Mouse (Mus musculus) R1 (cell line): ENCODE measurements around the gene Disp2.

Experiments used
- DNase-seq: peaks from one replicate; pipeline ENCODE4 v3.0.0-alpha.2; 2018; ENCODE audit warnings: low read depth, low spot score

Disp2 gene

DNA sequence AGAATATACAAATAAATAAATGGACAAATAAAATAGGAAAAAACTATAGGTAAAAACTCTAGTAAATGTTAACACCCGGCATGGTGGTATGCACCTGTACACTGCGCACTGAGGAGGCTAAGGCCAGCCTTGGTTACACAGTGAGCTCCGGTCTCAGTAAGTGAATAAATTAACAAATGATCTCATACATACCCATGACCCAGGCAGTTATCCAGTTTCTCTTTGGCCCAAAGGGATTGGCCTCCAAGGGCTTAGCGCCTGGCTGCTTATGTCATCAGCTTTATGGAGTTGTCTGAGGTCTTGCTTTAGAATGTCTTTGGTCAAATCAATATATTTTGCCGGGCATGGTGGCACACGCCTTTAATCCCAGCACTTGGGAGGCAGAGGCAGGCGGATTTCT lies 4.1 kb downstream of the Disp2 start:
- no peak for DNase-seq

- DNase-seq: no peak
These were observed 7.0 kb downstream of the Disp2 start for GRCm38 (mm10) chr2:118786525-118786924.

GRCm38 (mm10) chr2:118789501-118789900 lies 10.0 kb downstream of the Disp2 start:
- DNase-seq: no peak

DNA sequence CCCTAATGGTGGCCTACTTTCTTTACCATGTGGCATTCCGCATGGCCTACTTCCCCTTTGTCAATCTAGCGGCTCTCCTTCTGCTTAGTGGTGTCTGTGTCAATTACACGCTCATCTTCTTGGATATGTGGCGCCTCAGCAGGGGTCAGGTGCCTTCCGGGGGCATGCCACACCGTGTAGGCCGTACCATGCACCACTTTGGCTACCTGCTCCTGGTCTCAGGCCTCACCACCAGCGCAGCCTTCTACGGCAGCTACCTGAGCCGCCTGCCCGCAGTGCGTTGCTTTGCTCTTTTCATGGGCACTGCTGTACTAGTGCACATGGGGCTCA lies 10.7 kb downstream of the Disp2 start:
- no peak for DNase-seq

DNA sequence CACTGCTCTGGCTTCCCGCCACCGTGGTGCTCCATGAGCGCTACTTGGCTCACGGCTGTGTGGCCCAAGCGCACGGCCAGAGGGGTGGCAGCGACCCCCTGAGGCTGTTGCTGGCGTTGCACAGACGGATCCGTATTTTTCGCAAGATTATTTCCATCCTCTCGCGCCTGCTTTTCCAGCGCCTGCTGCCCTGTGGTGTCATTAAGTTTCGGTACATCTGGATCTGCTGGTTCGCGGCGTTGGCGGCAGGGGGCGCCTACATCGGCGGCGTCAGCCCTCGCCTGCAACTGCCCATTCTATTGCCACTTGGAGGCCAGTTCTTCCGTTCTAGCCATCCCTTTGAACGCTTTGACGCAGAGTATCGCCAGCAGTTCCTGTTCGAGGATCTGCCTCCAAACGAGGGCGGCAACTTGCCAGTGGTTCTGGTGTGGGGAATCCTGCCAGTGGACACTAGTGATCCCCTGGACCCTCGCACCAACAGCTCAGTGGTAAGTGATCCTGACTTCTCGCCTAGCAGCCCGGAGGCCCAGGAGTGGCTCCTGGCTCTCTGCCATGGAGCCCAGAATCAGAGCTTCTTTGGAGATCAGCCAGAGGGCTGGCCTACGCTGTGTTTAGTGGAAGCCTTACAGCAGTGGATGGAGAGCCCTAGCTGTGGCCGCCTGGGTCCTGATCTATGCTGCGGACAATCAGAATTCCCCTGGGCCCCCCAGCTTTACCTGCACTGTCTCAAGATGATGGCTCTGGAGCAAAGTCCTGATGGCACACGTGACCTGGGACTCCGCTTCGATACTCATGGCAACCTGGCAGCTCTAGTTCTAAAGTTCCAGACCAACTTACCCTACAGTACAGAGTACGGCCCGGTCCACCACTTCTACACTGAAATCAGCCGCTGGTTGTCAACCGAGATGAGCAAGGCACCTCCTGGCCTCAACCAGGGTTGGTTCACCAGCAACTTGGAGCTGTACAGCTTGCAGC lies 11.3 kb downstream of the Disp2 start:
- peak; percentile 92 for DNase-seq

GRCm38 (mm10) chr2:118791591-118792258 lies 12.2 kb downstream of the Disp2 start:
- DNase-seq: no peak

GRCm38 (mm10) chr2:118792259-118792613 lies 12.7 kb downstream of the Disp2 start:
- no peak for DNase-seq

DNA sequence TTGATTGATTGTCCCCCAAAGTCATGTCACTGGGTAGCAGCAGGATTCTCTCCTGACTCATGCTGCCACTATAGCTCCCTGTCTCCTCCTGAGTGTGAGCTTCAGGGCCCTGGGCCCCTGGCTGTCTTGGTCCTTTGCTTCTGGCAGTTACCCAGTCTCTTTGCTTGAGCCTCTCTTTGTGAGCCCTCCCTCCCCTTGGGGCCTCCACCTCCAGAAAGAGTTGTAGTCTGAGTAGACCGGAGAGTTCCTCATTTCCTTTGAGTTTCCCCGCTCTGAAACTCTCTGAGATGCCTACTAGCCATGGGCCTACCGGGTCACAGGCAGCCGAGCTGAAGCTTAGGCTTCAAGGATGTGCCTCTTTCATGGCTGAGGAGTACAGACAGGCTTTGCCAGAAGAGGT lies 14.1 kb downstream of the Disp2 start:
- DNase-seq: no peak

DNA sequence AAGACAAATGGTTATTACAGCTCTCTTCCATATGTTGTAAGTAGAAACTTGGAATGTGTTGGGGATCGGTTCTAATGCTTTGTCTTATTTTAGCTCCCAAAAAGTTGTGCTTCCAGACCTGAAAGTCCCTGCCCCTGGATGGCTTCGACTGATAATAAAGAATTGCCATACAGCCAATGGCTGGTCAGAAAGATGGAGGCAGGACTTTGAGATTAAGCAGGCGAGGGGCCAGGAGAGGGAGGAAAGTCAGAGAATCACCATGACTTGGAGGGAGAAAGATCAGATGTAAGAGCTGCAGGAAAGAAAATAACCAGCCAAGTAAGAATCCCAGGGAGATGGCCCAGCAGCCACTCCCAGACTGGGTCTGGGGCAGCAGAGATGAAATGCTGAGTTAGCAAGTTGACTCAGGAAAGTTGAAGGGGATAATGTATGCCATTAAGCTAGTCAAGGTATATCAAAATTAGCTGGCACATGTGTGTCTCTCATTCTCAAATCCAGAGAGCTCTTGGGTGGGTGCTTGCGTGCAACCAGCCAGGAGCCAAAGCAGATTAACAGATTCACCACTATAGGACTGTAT lies 23.1 kb downstream of the Disp2 start:
- DNase-seq: no peak

DNA sequence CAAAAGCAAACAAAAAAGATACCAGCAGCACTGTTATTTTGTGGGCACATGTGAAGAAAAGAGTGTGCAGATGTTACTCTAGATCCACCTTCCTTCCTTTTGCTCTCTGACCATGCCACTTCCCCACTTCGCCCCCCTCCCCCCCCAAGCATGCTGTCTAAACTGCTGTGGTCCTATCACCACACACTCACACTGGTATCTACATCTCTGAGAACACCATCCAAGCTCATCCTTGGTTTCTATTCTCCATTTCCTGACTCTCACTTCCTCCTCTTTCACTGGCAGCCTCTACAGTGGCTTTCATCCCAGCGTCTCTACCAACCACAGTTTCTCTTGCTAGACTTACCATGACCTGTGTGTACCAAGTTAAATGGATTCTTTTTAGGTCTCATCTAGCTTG lies 25.0 kb downstream of the Disp2 start:
- no peak for DNase-seq

DNA sequence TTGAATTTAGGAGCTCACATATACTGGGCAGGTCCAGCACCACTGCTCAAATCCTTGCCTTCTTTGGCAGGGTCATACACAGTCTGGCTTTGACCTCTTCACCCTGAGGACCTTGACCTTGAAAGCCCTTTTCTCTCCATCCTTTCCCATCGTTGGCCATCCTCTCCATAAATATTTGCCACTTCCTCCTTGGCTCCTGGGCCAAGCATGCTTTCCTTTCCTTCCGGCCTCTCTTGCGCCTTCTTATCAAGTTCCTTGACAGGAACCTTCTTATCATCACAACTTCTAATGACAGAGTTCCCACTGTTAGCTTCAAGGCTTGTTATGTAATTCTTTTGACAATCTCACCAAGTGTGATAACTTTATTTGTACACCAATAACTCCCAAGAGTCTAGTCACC lies 25.6 kb downstream of the Disp2 start:
- DNase-seq: no peak

GRCm38 (mm10) chr2:118805756-118806155 lies 26.2 kb downstream of the Disp2 start:
- DNase-seq: no peak

DNA sequence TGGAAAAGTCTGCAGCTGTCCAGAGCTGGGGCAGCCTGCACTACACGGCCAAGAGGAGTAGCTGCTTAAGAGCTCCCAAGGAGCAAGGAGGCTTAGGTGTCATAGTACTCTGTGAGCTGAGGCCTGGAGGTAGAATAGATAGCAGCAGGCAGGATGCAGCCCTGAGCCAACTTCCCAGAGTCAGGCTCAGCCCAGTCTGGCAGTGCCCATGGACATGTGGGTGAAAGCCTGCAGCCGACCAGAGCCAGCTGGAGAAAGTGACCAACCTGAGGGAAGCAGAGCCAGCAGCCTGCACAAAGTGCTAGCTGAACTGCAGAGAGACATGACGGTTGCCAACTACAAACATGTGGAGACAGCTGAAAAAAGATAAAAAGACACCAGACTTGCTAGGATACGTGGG lies 27.3 kb downstream of the Disp2 start:
- DNase-seq: no peak

- no peak for DNase-seq
These were observed 31.3 kb downstream of the Disp2 start for GRCm38 (mm10) chr2:118810861-118811260.

- no peak for DNase-seq
These were observed 33.2 kb downstream of the Disp2 start for GRCm38 (mm10) chr2:118812724-118813123.

DNA sequence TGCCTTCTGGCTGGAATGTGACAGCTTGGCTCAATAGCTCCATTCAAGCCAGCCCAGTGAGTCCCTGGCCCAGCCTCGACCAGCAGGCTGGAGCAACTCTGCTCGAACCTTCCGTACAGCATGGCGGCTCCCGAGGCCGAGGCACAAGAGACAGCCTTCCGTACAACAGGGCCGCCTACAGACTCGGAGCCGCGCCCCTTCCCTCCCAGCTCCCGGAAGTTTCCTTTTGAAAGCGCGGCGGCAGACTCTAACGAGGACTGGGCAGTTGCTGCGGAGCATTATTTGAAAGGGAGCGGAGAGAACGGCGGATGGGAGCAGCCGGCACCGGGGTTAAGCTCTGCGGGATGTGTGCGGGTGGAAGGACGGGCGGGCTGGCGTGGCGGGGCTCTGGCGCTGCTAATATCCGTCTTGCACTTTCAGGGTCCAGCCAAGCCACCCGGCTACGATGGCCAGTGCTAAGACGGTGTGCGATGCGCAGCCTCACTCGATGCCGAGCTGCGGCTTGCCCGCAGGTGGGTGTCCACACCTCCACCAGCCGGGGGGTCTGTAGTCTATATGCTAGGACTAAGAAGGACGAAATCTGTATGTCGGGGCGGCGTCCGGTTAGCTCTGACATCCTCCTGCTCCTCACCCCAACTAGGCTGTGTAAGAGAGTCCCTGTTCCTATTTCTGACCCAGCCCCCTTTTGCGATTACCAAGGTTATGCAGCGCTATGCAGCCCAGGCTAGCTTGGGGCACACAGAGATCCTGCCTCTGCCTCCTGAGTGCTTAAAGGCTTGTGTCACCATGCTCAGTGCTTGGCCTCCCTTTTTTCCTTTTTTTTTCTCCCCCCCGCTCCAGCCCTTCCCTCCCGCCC lies 34.7 kb downstream of the Disp2 start, which contains the start of gene Knstrn:
Gene Knstrn, plus strand, starts transcription at position 23 of the 856 bp plus-strand sequence.
- DNase-seq: peak; percentile 95

GRCm38 (mm10) chr2:118822800-118823199 lies 43.3 kb downstream of the Disp2 start:
- DNase-seq: no peak

DNA sequence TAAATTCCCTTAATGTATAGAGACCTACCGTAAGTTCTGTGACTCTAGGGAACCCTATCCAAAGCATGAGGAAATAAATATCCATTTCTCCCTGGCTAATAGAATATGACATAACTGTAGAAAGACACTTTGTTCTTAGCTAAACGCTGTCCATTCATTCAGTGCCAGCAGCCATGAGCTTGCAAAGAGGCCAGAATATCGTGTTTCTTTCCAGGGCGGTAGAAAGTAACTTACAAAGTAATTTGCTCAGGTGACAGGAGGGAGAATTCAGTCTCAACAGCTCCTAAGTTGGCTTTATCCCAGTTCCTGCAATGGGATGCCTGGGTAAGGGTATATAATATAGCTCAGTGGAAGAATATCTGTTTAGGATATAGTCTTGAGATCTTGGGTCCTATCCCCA lies 44.9 kb downstream of the Disp2 start:
- no peak for DNase-seq

- DNase-seq: no peak
These were observed 49.6 kb downstream of the Disp2 start for GRCm38 (mm10) chr2:118829096-118829495.

GRCm38 (mm10) chr2:118834061-118834460 lies 54.5 kb downstream of the Disp2 start:
- no peak for DNase-seq

- no peak for DNase-seq
These were observed 55.6 kb downstream of the Disp2 start for GRCm38 (mm10) chr2:118835115-118835514.

DNA sequence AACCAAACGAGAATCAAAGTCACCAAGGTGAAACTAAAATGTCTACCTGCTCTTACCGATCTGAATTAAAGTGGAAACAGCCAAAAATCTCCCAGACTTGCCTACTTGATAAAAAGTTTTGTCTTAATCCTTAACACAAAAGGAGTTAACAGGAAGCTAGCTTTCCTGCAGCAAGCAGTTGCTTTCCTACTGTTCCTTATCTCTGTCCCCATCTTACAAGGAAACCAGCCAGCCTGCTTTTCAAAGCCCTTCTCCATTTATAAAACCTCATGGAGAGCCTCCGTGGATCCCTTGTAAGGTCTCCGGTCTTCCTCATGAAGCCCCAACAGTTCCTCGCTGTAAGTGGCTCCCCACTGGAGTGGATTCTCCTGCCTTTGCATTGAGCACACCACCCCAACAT lies 58.8 kb downstream of the Disp2 start:
- peak; percentile 43 for DNase-seq
